Mouse (Mus musculus) brain, embryonic 18.5 days (tissue): ENCODE data around the gene Gm3411.
"Not testable (repeated sequence)": the region's sequence is repeated elsewhere in the genome, so short reads cannot be mapped to it uniquely, and the experiment has no call there.

ENCODE experiments used
- DNase-seq: peaks from one replicate; pipeline ENCODE4 v3.0.0-alpha.2; 2012; ENCODE audit warnings: low read depth, low spot score

The Gm3411 gene

DNA sequence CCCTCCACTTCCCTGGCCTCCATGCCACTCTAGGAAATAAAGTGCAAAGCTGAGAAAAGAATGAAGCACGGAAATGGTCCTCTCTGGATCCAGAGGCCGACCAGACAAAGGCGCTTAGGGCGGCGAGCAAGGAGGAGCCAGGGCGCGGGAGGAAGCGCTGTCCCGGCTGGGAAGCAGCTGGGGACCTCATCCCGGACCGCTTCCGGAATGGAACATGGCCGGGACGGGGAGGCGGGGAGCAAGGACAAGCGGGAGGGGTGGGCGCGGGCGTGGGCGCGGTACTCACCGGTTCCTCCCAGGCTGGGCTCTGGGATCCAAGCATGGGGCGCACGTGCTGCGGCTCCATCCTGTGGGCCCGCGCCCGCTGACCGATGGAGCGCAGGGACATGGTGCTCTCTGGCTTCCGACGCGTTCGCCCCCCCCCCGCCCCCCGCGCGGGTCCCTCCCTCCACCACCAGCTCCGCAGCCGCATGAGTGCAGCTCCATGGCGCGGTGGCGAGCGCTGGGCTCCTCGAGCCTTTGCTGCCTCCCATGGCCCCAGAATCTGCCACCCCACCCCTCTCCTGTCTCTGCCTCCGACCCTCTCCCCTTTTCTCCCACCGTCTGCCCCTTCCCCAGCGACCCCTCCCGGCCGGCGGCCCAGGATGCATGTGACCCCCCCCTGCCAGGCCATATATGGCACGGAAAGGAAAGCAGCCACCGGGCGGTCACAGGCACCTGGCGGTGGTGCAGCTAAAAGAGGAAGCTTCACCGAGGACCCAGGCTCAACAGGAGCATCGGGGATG is at the start of gene Gm3411:
Gene Gm3411, minus strand, starts transcription at position 320 of the 785 bp plus-strand sequence.
- DNase-seq = not testable (repeated sequence)

DNA sequence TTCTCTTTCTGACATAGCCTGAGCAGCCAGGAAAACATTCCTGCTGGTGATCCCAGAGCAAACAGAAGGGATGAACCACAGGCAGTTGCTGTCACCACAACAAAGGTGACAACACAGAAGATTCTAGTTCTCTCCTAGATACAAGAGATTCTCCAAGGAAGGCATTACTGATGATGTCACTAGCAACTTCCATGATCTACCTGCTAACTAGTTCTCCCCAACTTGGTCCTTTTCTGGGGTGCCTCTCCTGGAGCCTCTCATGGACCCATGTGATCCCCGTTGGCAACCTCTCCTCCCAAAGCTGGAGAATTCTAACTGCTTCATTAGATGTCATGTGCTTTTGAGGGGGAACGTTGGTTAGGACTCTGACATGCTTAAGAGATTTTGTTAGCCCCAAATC is 17.7 kb upstream of the Gm3411 start, which contains the start of gene Gm21103:
Gene Gm21103, minus strand, starts transcription at position 101 of the 400 bp plus-strand sequence.
- DNase-seq = not testable (repeated sequence)

DNA sequence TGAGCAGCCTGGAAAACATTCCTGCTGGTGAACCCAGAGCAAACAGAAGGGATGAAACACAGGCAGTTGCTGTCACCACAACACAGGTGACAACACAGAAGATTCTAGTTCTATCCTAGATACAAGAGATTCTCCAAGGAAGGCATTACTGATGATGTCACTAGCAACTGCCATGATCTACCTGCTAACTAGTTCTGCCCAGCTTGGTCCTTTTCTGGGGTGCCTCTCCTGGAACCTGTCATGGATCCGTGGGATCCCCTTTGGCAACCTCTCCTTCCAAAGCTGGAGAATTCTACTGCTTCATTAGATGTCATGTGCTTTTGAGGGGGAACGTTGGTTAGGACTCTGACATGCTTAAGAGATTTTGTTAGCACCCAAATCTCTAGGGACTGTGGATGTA is 67.9 kb downstream of the Gm3411 start, which contains the start of gene Gm21560:
Gene Gm21560, minus strand, starts transcription at position 101 of the 400 bp plus-strand sequence.
- DNase-seq = not testable (repeated sequence)
